Comparison of ENCODE assay signal across 9 mouse cellular contexts in the genomic region with DNA sequence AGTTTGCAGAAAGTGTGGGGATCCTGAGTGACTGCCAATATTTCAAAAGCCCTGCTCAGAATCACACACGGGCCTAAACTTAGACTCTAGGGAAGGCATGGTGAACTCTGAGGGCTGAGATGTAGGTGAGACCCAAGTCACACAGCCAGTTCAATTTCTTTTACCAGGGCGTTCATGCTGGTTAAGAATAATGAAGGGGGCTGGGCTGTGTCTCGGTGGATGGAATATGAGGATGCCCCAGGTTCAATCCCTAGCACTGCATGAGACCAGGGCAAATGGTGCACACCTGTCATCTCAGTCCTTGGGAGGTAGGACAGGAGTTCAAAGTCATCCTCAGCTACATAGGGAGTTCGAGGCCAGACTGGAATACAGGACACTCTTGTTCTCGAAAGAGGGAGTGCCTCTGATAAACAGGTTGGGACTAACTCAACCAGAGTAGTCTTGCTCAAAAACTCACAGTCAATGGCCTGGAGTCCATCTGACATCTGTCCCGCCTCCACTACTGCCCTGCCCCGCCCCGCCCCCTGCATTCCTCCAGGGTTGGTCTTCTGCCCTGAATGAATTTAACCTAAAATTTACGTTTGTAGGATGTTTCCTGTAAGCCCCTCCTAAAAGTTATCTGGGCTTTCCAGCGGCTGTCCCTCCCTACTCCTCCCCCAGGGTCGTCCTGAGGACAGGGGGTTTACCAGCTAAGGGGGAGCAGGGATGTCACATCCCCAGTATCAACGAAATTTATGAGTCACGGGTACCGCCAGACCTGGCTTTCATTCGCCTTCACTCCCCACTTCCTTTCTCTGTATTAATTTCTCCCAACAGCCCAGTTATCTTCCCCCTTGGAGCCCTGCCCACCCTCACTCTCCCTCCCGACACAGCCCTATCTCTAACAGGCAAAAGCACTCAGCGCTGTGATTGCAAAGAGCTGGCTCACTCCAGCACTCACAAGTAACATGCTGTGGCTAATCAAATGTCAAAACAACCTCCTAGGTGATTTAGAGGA. TPM values are rescaled to one million over a fixed set of nuclear protein-coding genes. Genes with fewer than 3 reads are reported as not detected.
A peak's percentile ranks its signal among the peaks of the same experiment; 100 is the strongest.
DNase-seq lines count a peak whose midpoint lies in the region; ATAC-seq and TF ChIP-seq lines count a peak whose summit lies in the region.
"Had no signal": no experiment of that assay in that cellular context is flagged by ENCODE, and none has a peak within 500 bp of the region (broad histone marks: within the 10 kb centered on the region; RNA-seq: fewer than 3 reads in every experiment).

No protein-coding gene starts in this region.

- TF ChIP-seq CTCF in cerebellum, adult 2 months (IDR thresholded peaks at IDR 0.05; ENCODE audit: borderline replicate concordance, insufficient read depth, low read depth, low read length): no peak

- no peaks in the 10 kb centered on the region for H3K36me3 ChIP-seq in neural tube, embryonic 12.5 days
- H3K36me3 ChIP-seq in neural tube, embryonic 15.5 days: no peaks in the 10 kb centered on the region
- no peaks in the 10 kb centered on the region for H3K36me3 ChIP-seq in heart, embryonic 12.5 days
- H3K36me3 ChIP-seq in liver, embryonic 11.5 days (ENCODE audit: control insufficient read depth, insufficient read depth, low read length): no peaks in the 10 kb centered on the region
- no peaks in the 10 kb centered on the region for H3K36me3 ChIP-seq in midbrain, embryonic 16.5 days (ENCODE audit: control insufficient read depth, insufficient read depth, low read length)
- H3K36me3 ChIP-seq: limb, embryonic 13.5 days had no signal

- no peaks in the 10 kb centered on the region for H3K9me3 ChIP-seq in neural tube, embryonic 12.5 days
- no peaks in the 10 kb centered on the region for H3K9me3 ChIP-seq in neural tube, embryonic 15.5 days (replicated peaks)
- no peaks in the 10 kb centered on the region for H3K9me3 ChIP-seq in heart, embryonic 12.5 days (replicated peaks)
- no peaks in the 10 kb centered on the region for H3K9me3 ChIP-seq in liver, embryonic 11.5 days (ENCODE audit: control insufficient read depth, low read length)
- H3K9me3 ChIP-seq in midbrain, embryonic 16.5 days (replicated peaks; ENCODE audit: control insufficient read depth, low read length, poor library complexity, severe bottlenecking): no peaks in the 10 kb centered on the region
- H3K9me3 ChIP-seq: limb, embryonic 13.5 days had no signal

- H3K4me2 ChIP-seq in neural tube, embryonic 12.5 days (replicated peaks): peak overlapping the region; percentile 18
- no peak overlapping the region for H3K4me2 ChIP-seq in neural tube, embryonic 15.5 days
- H3K4me2 ChIP-seq in heart, embryonic 12.5 days: peak overlapping the region; percentile 32
- no peak overlapping the region for H3K4me2 ChIP-seq in liver, embryonic 11.5 days
- H3K4me2 ChIP-seq in midbrain, embryonic 16.5 days (ENCODE audit: low read length): no peak overlapping the region
- H3K4me2 ChIP-seq: limb, embryonic 13.5 days had no signal

- peaks cover 27% of the 10 kb centered on the region for H3K4me1 ChIP-seq in neural tube, embryonic 12.5 days
- H3K4me1 ChIP-seq in neural tube, embryonic 15.5 days: peaks cover 25% of the 10 kb centered on the region
- peaks cover 41% of the 10 kb centered on the region for H3K4me1 ChIP-seq in heart, embryonic 12.5 days (replicated peaks)
- H3K4me1 ChIP-seq in liver, embryonic 11.5 days (replicated peaks; ENCODE audit: control insufficient read depth, insufficient read depth, low read length): peaks cover 14% of the 10 kb centered on the region
- peaks cover 6% of the 10 kb centered on the region for H3K4me1 ChIP-seq in midbrain, embryonic 16.5 days (ENCODE audit: control insufficient read depth, insufficient read depth, low read length)
- H3K4me1 ChIP-seq in cerebellum, adult 2 months (ENCODE audit: control insufficient read depth, insufficient read depth, low read length): peaks cover 4% of the 10 kb centered on the region; the same call in 1 of the 2 replicates

- no peak overlapping the region for H3K9ac ChIP-seq in neural tube, embryonic 12.5 days
- H3K9ac ChIP-seq in neural tube, embryonic 15.5 days (replicated peaks): no peak overlapping the region
- H3K9ac ChIP-seq in heart, embryonic 12.5 days: no peak overlapping the region
- H3K9ac ChIP-seq in liver, embryonic 11.5 days (ENCODE audit: low read depth, low read length): no peak overlapping the region
- H3K9ac ChIP-seq in midbrain, embryonic 16.5 days (ENCODE audit: low read depth, low read length): no peak overlapping the region
- H3K9ac ChIP-seq: limb, embryonic 13.5 days had no signal

- H3K27me3 ChIP-seq in neural tube, embryonic 12.5 days (replicated peaks): peaks cover 37% of the 10 kb centered on the region
- H3K27me3 ChIP-seq in neural tube, embryonic 15.5 days (replicated peaks): peaks cover 62% of the 10 kb centered on the region
- H3K27me3 ChIP-seq in heart, embryonic 12.5 days (replicated peaks): peaks cover 81% of the 10 kb centered on the region
- H3K27me3 ChIP-seq in liver, embryonic 11.5 days (replicated peaks; ENCODE audit: control insufficient read depth, insufficient read depth, low read length): peaks cover 73% of the 10 kb centered on the region
- peaks cover 3% of the 10 kb centered on the region; the same call in 1 of the 2 replicates for H3K27me3 ChIP-seq in midbrain, embryonic 16.5 days (ENCODE audit: control insufficient read depth, insufficient read depth, low read depth, low read length)
- H3K27me3 ChIP-seq in cerebellum, adult 2 months (ENCODE audit: control insufficient read depth, insufficient read depth, low read length): no peaks in the 10 kb centered on the region

- TF ChIP-seq POLR2A in cerebellum, adult 2 months (IDR thresholded peaks at IDR 0.05; ENCODE audit: borderline replicate concordance, insufficient read depth, low read length): no peak

- WGBS in neural tube, embryonic 12.5 days: 26% methylated on average over 17 of the region's 17 CpGs
- 33% methylated on average over 17 of the region's 17 CpGs for WGBS in neural tube, embryonic 15.5 days
- WGBS in heart, embryonic 12.5 days: 10% methylated on average over 17 of the region's 17 CpGs
- WGBS in liver, embryonic 11.5 days: 23% methylated on average over 17 of the region's 17 CpGs
- 41% methylated on average over 17 of the region's 17 CpGs for WGBS in midbrain, embryonic 16.5 days
- 77% methylated on average over 17 of the region's 17 CpGs for WGBS in cerebellum, adult 2 months

- no peak for ATAC-seq in neural tube, embryonic 12.5 days (ENCODE audit: low FRiP score, low read depth)
- no peak for ATAC-seq in neural tube, embryonic 15.5 days (ENCODE audit: low FRiP score)
- ATAC-seq in heart, embryonic 12.5 days (ENCODE audit: insufficient number of reproducible peaks, low FRiP score): peak; percentile 88
- peak; percentile 45; the same call in 1 of the 2 replicates for ATAC-seq in liver, embryonic 11.5 days (replicated peaks; ENCODE audit: low FRiP score)
- ATAC-seq in midbrain, embryonic 16.5 days: no peak

- H3K4me3 ChIP-seq in neural tube, embryonic 12.5 days: no peak overlapping the region
- no peak overlapping the region for H3K4me3 ChIP-seq in neural tube, embryonic 15.5 days (replicated peaks)
- H3K4me3 ChIP-seq in heart, embryonic 12.5 days: no peak overlapping the region
- H3K4me3 ChIP-seq in liver, embryonic 11.5 days (ENCODE audit: low read depth, low read length): no peak overlapping the region
- H3K4me3 ChIP-seq in midbrain, embryonic 16.5 days (ENCODE audit: low read depth, low read length): no peak overlapping the region
- H3K4me3 ChIP-seq in cerebellum, adult 2 months (replicated peaks; ENCODE audit: insufficient read depth, low read depth, low read length): no peak overlapping the region
- H3K4me3 ChIP-seq: limb, embryonic 13.5 days had no signal

- H3K27ac ChIP-seq in neural tube, embryonic 12.5 days: no peak overlapping the region
- H3K27ac ChIP-seq in neural tube, embryonic 15.5 days (replicated peaks): no peak overlapping the region
- no peak overlapping the region for H3K27ac ChIP-seq in heart, embryonic 12.5 days (ENCODE audit: poor library complexity, severe bottlenecking)
- H3K27ac ChIP-seq in liver, embryonic 11.5 days (ENCODE audit: low read depth, low read length): no peak overlapping the region
- H3K27ac ChIP-seq in midbrain, embryonic 16.5 days (ENCODE audit: low read length): no peak overlapping the region
- no peak overlapping the region for H3K27ac ChIP-seq in cerebellum, adult 2 months (ENCODE audit: insufficient read depth, low read length)
- H3K27ac ChIP-seq: limb, embryonic 13.5 days had no signal

- peak; percentile 57 for DNase-seq in liver, embryonic 11.5 days (ENCODE audit: low spot score)
- peak; percentile 80 for DNase-seq in testis, postnatal 10 days (ENCODE audit: low spot score)
- no peak for DNase-seq in right cerebral cortex, postnatal 36 days (ENCODE audit: low spot score in 2 of 2)
- DNase-seq in cerebellum, adult 2 months: no peak

RNA-seq across cellular contexts. Expression of gene Tle3, which starts 35.3 kb away (rescaled TPM):
- 55.5 and 58.7 TPM in 2 replicates for polyA plus RNA-seq in neural tube, embryonic 12.5 days (2016; fragmentation: Nextera tagmentation; extraction: Ambion mirVana)
- 20.5 and 24.2 TPM in 2 replicates for polyA plus RNA-seq in neural tube, embryonic 15.5 days (2015; fragmentation: Nextera tagmentation; extraction: Ambion mirVana)
- 12.7 and 12.8 TPM in 2 replicates for polyA plus RNA-seq in heart, embryonic 12.5 days (2016; fragmentation: Nextera tagmentation; extraction: Ambion mirVana)
- polyA plus RNA-seq in liver, embryonic 11.5 days (2014; fragmentation: Nextera tagmentation; extraction: Ambion mirVana): 15.0 and 15.8 TPM in 2 replicates
- 27.4 and 29.7 TPM in 2 replicates for polyA plus RNA-seq in midbrain, embryonic 16.5 days (2015; fragmentation: Nextera tagmentation; extraction: Ambion mirVana)
- 50.6 and 62.0 TPM in 2 replicates for polyA plus RNA-seq in cerebellum, adult 2 months (2012; rRNA removed)

Comparison
In these comparisons a context has a peak if more than half of its experiments do, and no peak if none do; other contexts are left out.
1. H3K4me2 ChIP-seq: peak in neural tube, embryonic 12.5 days (single experiment) and heart, embryonic 12.5 days (single experiment); none in neural tube, embryonic 15.5 days (single experiment), liver, embryonic 11.5 days (single experiment) and midbrain, embryonic 16.5 days (single experiment).
2. ATAC-seq: peak in heart, embryonic 12.5 days (single experiment) and liver, embryonic 11.5 days (single experiment); none in neural tube, embryonic 12.5 days (single experiment), neural tube, embryonic 15.5 days (single experiment) and midbrain, embryonic 16.5 days (single experiment).
3. DNase-seq: peak in liver, embryonic 11.5 days (single experiment) and testis, postnatal 10 days (single experiment); none in right cerebral cortex, postnatal 36 days (0 of 2) and cerebellum, adult 2 months (0 of 2).